Mouse (Mus musculus) mouse trophoblast stem cell (cell line): Measurements from ENCODE around the gene Tmcc3.

Experiments used
- in situ Hi-C, 2 experiments: fragments of 300-500 bp; cut with MseI, MboI; formaldehyde crosslinking; loops; 2 replicates in 1 of 2; 3 replicates in 1 of 2; pipeline ENCODE4 v1.15.1; 2025

Tmcc3 gene

GRCm38 (mm10) chr10:94332358-94333137 lies 20.8 kb downstream of the Tmcc3 start:
- in situ Hi-C loops: no loop called here

- in situ Hi-C loops: no loop called here
Observed at GRCm38 (mm10) chr10:94333328-94333727, 21.6 kb downstream of the Tmcc3 start.

GRCm38 (mm10) chr10:94335047-94335446 lies 23.3 kb downstream of the Tmcc3 start:
- in situ Hi-C loops: no loop called here

DNA sequence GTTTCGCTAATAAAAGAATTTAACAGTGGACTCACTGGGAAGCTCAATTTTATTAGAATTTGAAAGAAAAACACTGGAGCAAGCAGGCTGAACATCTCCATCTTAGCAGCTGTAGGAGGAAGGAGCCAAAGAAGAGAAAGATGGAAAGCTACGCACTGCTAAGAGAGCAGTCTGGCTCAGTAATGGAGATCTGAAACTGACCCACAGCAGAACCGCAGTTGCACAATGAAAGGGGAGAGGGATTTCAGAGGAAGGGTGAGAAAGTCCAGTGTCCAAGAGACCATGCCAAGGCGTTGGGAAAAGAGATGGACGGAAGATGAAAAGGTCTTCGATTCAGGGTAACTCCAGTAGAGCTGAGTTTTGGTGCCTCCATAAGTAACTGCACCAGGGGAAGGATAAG lies 24.3 kb downstream of the Tmcc3 start:
- in situ Hi-C loops: no loop called here

GRCm38 (mm10) chr10:94341501-94341900 lies 29.8 kb downstream of the Tmcc3 start:
- in situ Hi-C loops: no loop called here

GRCm38 (mm10) chr10:94342256-94342655 lies 30.5 kb downstream of the Tmcc3 start:
- in situ Hi-C loops: no loop called here

- in situ Hi-C loops: no loop called here
Observed at GRCm38 (mm10) chr10:94343581-94343980, 31.8 kb downstream of the Tmcc3 start.

GRCm38 (mm10) chr10:94344631-94345417 lies 33.1 kb downstream of the Tmcc3 start:
- in situ Hi-C loops: no loop called here

- in situ Hi-C loops: no loop called here
Observed at GRCm38 (mm10) chr10:94345509-94346252, 33.9 kb downstream of the Tmcc3 start.

GRCm38 (mm10) chr10:94346596-94346995 lies 34.8 kb downstream of the Tmcc3 start:
- in situ Hi-C loops: no loop called here

GRCm38 (mm10) chr10:94347296-94347695 lies 35.5 kb downstream of the Tmcc3 start:
- in situ Hi-C loops: no loop called here

GRCm38 (mm10) chr10:94347959-94348358 lies 36.2 kb downstream of the Tmcc3 start:
- in situ Hi-C loops: no loop called here

DNA sequence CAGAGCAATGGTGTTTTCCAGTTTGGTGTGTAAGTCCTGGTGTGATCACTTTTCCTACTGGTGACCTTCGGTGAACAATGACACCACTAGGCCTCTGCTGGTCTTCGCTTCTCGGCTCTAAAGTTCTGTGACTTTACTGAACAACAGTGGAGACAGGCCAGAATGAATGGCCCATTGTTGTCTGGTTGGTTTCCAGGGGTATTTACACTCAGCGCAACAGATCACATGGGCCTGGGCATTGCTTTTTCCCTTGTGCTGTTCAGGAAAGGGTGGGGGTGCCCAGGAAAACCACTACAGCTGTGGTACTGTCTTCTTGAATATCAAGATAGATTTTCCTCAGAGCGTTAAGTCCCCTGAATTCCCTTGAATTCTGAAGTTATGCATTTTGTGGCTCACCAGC lies 38.5 kb downstream of the Tmcc3 start:
- in situ Hi-C loops: no loop called here

DNA sequence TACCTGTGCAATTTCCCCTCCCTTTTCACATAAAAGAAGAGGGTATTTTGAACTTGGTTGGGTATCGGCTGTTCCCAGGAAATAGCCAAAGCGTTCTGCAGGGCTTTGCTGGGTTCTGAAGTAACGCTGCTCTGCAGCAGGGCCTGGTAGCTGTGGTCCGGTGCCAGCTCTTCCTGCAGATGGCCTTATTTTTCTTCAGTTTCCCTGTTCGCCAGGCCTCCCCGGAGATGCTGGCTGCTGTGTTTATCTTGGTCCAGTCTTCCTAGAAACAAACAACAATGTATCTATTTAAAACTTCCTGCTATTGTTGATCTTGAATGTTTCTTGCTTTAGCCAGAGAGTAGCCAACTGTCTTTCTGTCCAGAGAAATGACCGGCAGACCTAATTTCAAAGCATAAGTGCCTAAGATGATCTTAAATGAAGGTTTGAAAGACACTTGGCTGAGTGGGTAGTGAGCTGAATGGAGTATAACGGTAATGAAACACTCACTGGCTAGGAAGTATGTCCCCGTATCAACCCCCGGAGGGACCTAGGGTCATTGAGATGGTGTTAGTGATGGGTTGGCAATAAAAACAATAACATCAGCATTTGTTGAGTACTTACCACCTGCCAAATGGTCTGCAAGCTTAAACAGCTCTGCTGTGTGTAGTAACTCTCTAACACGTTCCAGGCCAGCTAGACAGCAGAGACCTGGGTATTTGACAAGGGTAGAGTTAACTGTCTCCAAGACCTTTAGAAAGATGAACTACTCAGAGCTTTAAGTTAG lies 39.3 kb downstream of the Tmcc3 start:
- in situ Hi-C loops: no loop called here

DNA sequence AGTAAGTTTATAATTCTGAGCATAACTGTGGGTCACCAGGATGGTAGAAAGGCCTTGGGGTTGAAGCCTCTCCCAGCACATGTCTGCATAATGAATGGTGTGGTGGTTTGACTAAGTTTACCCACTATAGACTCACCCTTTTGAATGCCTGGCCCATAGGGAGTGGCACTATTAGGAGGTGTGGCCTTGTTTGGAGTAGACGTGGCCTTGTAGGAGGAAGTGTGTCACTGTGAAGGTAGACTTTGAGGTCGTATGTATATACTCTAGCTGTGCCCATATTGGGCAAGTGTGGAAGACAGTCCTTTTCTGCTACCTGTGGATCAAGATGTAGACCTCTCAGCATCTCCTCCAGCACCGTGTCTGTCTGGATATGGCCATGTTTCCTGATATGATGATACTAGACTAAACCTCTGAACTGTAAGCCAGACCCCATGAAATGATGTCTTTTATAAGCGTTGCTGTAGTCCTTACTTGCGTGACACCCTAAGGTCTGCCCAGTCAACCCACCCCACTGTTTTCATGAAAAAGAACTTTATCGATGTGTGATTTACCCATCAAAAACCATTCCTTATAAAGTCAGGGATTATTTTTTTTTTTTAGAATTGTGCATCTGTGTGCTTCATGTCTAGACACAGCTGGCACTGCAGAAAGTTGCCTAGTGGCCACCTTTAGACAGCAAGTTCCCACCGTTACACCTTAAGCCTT lies 40.6 kb downstream of the Tmcc3 start:
- in situ Hi-C loops: no loop called here

DNA sequence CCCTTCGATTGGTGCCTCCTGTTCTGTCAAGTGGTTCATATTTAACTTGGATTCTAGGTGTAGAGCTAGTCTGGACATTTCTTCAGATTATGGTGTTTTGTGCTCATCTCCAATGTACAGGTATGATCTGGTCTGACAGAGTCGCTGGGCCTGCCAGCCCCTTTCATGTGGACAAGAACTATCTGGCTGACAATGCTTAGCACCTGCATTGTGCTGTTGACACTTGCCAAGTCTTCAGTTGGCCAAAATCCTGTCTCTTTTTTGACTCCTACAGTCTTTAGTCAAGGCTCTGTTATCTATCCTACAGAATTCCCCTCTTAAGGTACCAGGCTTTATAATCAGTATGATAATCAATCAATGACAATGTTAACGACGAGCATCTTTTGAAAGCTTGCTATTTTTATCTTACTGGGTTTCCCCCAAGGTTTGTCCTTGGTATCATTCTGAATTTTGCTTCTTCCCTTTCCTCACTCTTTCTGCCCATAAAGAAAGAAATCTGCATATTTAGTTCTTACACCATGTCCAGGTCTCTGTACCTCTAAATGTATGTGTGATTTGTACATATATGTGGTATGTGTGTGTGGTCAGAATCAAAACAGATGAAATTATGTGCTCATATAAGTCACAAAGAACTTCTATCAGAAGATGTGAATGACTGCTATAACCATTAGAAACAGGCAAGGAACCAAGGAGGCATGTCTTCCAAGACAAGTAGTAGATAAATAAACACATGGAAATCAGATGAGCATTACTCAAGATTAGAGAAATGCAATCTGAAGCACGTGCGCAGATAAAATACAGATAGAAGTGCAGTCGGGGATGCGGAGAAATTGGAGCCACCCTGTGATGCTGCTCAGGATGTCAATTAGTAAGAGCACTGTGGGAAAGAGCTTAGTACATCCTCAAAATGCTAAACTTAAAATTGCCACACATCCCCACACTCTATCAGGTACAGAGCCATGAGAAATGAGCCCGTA lies 41.4 kb downstream of the Tmcc3 start:
- in situ Hi-C loops: no loop called here

DNA sequence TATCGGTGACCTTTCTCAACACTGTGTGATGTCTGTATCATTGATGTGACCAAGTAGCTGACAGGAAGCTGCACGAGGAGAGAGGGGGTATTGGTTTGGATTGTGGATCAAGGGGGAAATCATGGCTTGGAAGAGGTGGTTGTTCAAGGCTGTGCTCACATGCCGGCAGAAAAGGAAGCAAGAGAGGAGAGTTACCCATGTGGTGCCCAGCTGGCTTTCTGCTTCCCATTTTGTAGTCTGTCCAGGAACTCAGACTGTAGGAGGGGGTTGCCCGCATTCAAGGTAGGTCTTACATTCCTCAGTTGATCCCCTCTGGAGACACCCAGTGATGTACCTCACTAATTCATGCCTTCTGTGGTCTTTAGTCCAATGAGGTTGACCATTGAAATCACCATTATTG lies 42.3 kb downstream of the Tmcc3 start:
- in situ Hi-C loops: no loop called here

GRCm38 (mm10) chr10:94354427-94354826 lies 42.7 kb downstream of the Tmcc3 start:
- in situ Hi-C loops: no loop called here

DNA sequence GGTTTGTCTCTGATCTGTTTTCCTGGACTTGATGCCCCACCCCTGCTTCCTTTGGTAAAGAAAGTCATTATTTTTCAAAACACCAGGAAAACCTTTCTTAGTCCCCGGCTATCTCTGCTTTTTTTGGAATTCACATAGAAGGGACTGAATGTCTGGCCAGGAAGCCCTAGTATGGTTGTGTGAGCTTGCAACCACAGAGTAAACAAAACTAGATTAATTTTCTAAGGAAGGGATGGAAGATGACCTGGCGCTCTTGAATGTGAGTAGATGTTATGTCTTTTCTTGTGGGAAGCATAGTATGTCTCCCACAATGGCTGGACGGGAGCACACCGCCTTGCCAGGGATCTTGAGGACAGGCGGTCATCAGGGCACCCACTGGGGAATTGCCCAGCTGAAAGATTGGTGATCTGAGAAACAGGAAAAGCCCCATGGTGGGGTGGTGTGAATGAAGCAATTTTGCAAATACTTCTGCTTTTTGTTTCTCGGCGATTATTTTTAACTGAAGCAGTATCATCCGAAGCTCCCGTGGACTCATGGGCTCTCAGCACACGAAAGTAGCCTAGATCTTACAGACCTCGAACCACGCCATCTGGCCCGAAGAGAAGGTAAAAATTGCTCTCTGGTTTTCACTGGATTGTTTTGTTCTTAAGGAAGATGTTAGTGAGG lies 44.9 kb downstream of the Tmcc3 start:
- in situ Hi-C loops: no loop called here
